Mouse (Mus musculus) retina, postnatal 7 days (tissue): ENCODE results near the gene Tbkbp1.
"Not testable (repeated sequence)": the region's sequence is repeated elsewhere in the genome, so short reads cannot be mapped to it uniquely, and the experiment has no call there.

ENCODE experiments used
- DNase-seq: peaks from one replicate; pipeline ENCODE4 v3.0.0-alpha.2; 2012; ENCODE audit warnings: low read depth, low spot score

Gene Tbkbp1

GRCm38 (mm10) chr11:97151343-97151801, at the start of gene Tbkbp1:
TSS of gene Tbkbp1 (minus strand) at chr11:97151495.
- no peak for DNase-seq

GRCm38 (mm10) chr11:97199519-97199918, 48.2 kb upstream of the Tbkbp1 start:
- DNase-seq, result no peak

DNA sequence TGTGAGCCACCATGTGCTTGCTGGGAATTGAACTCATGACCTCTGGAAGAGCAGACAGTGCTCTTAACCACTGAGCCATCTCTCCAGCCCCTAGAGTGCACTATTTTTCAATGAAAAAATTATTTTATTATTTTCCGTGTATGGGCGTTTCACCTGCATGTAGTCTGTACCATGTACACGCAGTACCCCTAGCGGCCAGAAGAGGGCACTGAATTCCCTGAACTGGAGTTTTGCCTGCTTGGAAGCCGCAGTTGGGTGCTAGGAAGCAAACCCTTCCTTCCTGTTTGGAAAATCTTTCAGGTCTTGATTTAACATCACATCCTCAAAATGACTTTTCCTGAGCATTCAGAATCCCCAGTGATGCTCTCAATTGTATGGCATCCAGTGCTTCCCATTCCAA, 47.3 kb upstream of the Tbkbp1 start:
- peak; percentile 38 for DNase-seq

GRCm38 (mm10) chr11:97197021-97197420, 45.7 kb upstream of the Tbkbp1 start:
- DNase-seq, result no peak

- no peak for DNase-seq
Measured at GRCm38 (mm10) chr11:97196541-97196940, 45.2 kb upstream of the Tbkbp1 start.

DNA sequence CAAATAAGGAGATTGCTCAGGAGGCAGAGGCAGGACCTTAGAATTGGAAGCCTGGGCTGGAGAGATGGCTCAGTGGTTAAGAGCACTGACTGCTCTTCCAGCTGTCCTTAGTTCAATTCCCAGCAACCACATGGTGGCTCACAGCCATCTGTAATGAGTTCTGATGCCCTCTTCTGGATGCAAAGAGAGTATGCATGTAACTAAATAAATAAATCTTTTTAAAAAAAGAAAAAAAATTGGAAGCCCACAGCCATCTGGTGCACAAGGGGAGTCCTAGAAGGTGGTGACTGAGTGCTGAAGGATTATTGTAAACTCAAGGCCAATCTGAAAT, 41.3 kb upstream of the Tbkbp1 start:
- DNase-seq, result no peak

DNA sequence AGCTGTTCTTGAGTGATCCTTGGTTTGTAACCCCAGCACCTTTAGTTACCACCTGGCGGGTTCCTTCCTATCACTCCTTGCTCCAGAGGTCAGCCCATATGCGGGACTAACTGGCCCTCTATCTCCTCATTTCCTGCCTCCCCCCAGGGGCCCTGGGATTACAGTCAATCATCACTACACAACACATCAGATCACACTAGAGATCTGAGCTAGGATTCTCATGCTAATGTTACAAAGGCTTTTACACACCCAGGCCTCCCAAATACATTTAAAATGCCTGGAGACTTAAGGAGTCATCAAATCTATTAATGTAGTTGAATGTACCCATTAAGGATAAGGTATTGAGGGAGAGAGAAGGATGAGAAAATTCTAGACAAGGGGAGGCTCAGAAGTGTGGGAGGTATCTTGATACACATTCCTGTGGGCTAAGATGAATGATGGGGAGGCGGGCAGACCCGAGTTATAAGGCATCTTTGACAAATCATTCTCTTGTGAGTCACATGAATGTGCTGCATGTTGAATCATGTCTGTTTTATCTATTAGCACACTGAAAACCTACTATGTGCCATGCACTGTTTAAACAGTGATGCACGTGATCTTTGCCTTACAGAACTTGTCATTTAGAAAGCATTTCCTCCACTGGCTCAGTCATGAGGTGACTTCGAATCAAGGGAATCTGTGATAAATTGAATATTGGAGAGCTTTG, 40.8 kb upstream of the Tbkbp1 start:
- no peak for DNase-seq

GRCm38 (mm10) chr11:97190992-97191391, 39.7 kb upstream of the Tbkbp1 start:
- no peak for DNase-seq

GRCm38 (mm10) chr11:97189645-97190044, 38.4 kb upstream of the Tbkbp1 start:
- DNase-seq, result not testable (repeated sequence)

DNA sequence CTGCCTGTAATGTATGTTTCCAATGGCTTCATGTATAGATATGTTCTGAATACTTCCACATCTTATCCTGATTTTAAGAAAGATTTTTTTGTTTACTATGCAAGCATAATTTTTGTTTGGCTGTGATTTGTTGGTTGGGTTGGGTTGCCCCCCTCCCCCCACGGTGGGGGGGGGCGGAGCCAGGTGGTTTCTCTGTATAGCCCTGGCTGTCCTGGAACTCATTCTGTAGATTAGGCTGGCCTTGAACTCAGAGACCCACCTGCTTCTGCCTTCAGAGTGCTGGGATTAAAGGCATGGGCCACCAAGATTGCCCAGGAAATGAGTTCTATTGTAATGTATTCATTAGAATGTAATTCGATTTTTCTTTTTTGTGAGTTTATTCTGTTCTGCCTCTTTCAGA, 37.9 kb upstream of the Tbkbp1 start:
- no peak for DNase-seq

DNA sequence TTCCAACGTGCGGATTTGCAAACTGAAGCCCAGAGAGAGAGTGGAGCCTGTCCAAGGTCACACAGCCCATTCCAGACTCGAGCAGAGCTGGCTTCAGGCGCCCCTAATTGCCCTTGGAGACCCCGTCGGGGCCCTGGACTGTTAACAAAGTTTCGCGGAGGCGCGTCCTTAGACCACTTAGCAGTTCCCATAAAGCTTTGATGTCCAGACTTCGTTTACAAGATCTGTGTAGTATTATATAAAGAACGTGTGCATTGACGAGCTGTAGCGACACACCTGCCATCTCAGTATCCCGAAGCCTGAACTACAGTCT, 37.3 kb upstream of the Tbkbp1 start:
- no peak for DNase-seq

- peak; percentile 97 for DNase-seq
Measured at GRCm38 (mm10) chr11:97187764-97188642, 36.7 kb upstream of the Tbkbp1 start, which contains the start of gene Kpnb1. TSS of gene Kpnb1 (minus strand) at chr11:97187881.

DNA sequence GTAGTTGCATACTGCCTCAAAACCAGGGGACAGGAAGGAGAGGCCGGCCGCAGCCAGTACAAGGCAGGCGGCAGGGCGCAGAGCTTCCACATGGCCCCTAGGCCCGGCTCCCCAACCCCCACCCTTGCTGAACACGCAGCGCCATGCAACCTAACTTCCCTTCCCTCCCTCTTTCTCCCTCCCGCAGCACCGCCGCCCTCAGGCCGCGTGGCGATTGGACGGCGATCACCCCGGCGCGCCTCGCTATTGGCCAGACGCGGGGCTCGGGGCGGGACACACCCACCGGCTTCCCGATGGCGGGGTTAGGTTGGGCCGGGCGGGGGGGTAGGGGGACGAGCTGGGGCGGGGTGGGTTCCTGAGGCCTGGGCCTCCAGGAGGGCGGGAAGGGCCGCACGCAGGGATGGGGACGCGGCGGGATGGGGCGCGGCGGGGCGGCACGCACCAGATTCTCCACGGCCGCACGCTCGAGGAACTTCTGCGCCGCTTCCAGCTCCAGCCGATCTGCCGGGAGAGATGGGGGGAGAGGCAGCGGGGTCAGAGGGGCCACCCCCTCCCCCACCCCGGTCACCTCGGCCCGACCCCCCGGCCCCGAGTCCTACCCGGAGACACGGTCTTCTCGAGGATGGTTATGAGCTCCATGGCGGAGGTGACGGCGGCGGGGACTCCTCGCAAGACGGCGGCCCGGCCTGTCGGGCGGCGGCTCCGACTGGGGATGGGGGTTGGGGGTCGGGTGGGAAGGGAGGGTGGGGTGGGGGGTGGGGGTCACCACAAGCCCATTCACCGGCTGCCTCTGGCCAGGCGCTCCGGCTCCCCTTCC, 35.9 kb upstream of the Tbkbp1 start:
- DNase-seq, result peak; percentile 89

DNA sequence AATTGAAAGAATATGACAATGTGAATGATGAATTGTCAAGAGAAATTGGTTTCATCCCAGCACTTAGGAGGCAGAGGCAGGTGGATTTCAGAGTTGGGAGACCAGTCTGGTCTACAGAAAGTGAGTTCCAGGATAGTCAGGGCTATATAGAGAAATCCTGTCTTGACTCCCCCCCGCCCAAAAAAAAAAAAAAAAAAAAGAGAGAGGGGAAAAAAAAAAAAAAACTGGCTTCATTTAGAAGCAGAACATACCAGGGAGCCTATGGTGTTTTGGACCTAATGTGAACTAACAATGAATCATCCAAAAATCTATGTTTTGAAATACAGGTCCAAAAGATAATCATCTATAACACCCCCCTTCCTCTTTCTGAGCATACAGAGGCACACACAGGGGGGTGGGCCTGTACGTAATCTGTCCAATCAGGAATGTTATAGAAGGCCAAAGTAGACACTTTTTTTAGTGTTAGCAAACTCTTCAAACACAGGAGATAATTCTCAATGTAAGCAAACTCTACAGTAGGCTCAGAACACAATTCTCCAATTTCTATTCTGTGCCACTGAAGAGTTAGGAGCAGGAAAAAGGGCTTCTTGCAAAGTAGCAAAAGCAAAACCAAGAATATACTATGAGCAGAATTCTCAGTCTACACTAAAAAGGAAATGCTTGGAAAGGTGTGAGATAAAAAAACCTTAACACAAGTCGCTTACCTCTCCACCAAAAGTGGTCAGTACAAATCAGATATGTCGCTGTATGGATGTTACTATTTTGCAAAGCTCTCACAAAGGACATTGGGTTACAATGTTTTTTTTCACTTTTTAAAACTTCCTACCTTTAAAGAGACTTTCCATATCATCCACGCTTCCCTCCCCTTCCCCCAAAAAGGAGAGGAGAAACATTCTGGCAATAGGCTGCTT, 34.7 kb upstream of the Tbkbp1 start:
- DNase-seq, result no peak

GRCm38 (mm10) chr11:97184875-97185274, 33.6 kb upstream of the Tbkbp1 start:
- DNase-seq, result no peak

GRCm38 (mm10) chr11:97182446-97182845, 31.2 kb upstream of the Tbkbp1 start:
- DNase-seq, result no peak

DNA sequence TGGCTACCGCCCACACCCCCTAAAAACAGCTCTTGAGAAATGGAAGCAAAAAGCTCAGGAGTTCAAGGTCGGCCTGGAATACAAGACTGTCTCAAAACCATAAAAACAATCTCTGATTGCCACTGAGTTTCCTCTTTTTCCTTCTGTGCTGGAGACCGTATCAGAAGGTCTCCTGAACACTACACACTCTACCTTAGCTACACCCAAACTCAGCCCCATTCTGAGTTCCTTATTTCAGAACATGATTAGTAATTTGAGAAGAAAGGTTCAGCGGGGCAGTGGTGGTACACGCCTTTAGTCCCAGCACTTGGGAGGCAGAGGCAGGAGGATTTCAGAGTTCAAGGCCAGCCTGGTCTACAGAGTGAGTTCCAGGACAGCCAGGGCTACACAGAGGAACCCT, 29.8 kb upstream of the Tbkbp1 start:
- DNase-seq, result no peak

GRCm38 (mm10) chr11:97178198-97178597, 26.9 kb upstream of the Tbkbp1 start:
- DNase-seq, result no peak

DNA sequence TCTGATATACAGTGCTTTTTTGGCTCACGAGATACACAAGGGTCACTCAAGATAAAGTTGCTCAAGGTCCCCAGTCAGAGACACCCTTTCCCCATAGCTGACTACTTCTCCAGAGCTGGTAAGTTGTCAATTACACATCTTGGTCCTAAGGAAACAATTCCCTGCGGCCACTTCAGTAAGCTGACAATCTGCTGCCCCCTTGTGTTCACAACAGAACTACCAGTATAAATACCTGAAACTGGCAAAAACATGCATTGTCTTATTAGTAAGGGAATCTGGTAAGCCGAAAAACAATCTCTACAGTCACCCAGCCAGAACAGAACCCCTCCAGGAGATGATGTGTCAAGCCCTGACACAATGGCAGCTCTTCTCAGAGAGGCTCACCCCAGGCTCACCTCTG, 25.6 kb upstream of the Tbkbp1 start:
- peak; percentile 37 for DNase-seq

DNA sequence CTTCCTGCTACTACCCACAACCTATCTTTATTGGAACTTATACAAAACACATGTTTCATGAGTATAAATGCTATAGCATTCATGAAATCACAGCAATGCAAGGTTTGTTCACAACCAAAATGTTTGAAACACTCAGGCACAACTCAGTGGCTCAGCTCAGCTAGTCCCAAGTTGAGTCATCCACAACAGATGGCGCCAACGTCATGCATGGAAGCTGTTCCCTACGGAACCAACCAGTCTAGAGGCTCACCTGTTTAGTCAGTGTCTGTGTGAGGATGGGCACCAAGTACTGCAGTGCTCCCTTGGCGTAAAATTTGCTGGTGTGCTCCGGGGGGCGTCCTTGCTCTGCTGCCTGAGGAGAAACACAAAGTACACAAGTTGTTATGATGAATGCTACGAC, 24.2 kb upstream of the Tbkbp1 start:
- no peak for DNase-seq

GRCm38 (mm10) chr11:97160341-97160740, 9.0 kb upstream of the Tbkbp1 start:
- DNase-seq, result no peak
